ENCODE assay signal across 8 mouse cellular contexts in genomic region chr16:31200790-31201567, GRCm38 (mm10). TPM values are rescaled to one million over a fixed set of nuclear protein-coding genes. Genes with fewer than 3 reads are reported as not detected.
A peak's percentile ranks its signal among the peaks of the same experiment; 100 is the strongest.
DNase-seq lines count a peak whose midpoint lies in the region; ATAC-seq lines count a peak whose summit lies in the region.

Gene Acap2 (minus strand): TSS chr16:31201245.

- peak within 1 kb of the TSS; percentile 80 for H3K4me2 ChIP-seq in hindbrain, embryonic 11.5 days (replicated peaks; ENCODE audit: low read depth, low read length)

- peak within 1 kb of the TSS; percentile 93 for H3K27ac ChIP-seq in hindbrain, embryonic 11.5 days (ENCODE audit: low read depth, low read length)

- peak; percentile 98 for DNase-seq in Muller cell, postnatal 12 days (ENCODE audit: inconsistent ontology term)
- DNase-seq in cerebellum, adult 9-11 months: peak; percentile 98
- DNase-seq in frontal cortex, adult 2 months (ENCODE audit: extremely low spot score in 1 of 2, low spot score in 1 of 2): peak; percentile 96 to 97
- DNase-seq in hindbrain, embryonic 11.5 days (ENCODE audit: low spot score): peak; percentile 96
- peak; percentile 96 to 98 for DNase-seq in layer of hippocampus, postnatal 10 days (ENCODE audit: low spot score in 2 of 2)
- peak; percentile 98 for DNase-seq in lung, postnatal 10 days
- peak; percentile 98 for DNase-seq in ovary, postnatal 36 days (ENCODE audit: low spot score)
- DNase-seq in thymus, postnatal 25 days: peak; percentile 98

- 0% methylated on average over 72 of the region's 73 CpGs for WGBS in hindbrain, embryonic 11.5 days

- no peaks in the 10 kb centered on the region for H3K36me3 ChIP-seq in hindbrain, embryonic 11.5 days (ENCODE audit: control insufficient read depth, insufficient read depth, low read length)

- no peaks in the 10 kb centered on the region for H3K9me3 ChIP-seq in hindbrain, embryonic 11.5 days (ENCODE audit: control insufficient read depth, low read length)

- H3K4me1 ChIP-seq in hindbrain, embryonic 11.5 days (replicated peaks; ENCODE audit: control insufficient read depth, insufficient read depth, low read length): no peaks in the 10 kb centered on the region; the same call in 1 of the 2 replicates

- no peaks in the 10 kb centered on the region for H3K27me3 ChIP-seq in hindbrain, embryonic 11.5 days (ENCODE audit: control insufficient read depth, insufficient read depth, low read length)

- H3K4me3 ChIP-seq in hindbrain, embryonic 11.5 days (ENCODE audit: low read depth, low read length): peak within 1 kb of the TSS; percentile 94

- peak; percentile 99 for ATAC-seq in hindbrain, embryonic 11.5 days (ENCODE audit: low FRiP score)

- H3K9ac ChIP-seq in hindbrain, embryonic 11.5 days (ENCODE audit: low read depth, low read length): peak within 1 kb of the TSS; percentile 96

RNA-seq across cellular contexts. Expression of gene Acap2, which starts in this region (rescaled TPM):
- polyA plus RNA-seq in frontal cortex, adult 2 months (2012; rRNA removed): 50.5 and 56.7 TPM in 2 replicates
- 22.9 and 23.4 TPM in 2 replicates for polyA plus RNA-seq in hindbrain, embryonic 11.5 days (2014; fragmentation: Nextera tagmentation; extraction: Ambion mirVana)
- total RNA-seq in layer of hippocampus, postnatal 10 days (2021): 10 to 100 TPM; 77.5 to 81.6 TPM

Comparison
In these comparisons a context has a peak if more than half of its experiments do, and no peak if none do; other contexts are left out.
1. Peak in every context shown above with its lines: DNase-seq, ATAC-seq, H3K4me3 ChIP-seq and H3K27ac ChIP-seq.